Mouse (Mus musculus) midbrain, postnatal 0 days (tissue): ENCODE results near the gene G3bp2. TPM values are rescaled to one million over a fixed set of nuclear protein-coding genes. Genes with fewer than 3 reads are reported as not detected.

Experiments
- ATAC-seq: fragments of 200-750 bp; cut with Nextera tagmentation; 2 replicates; pipeline ENCODE4 v1.8.0; 2017; ENCODE audit warnings: moderate number of reproducible peaks, mild to moderate bottlenecking, moderate TSS enrichment, moderate library complexity; ENCODE audit not compliant: low FRiP score
- DNase-seq: peaks from one replicate; pipeline ENCODE4 v3.0.0-alpha.2; 2015; ENCODE audit warnings: low spot score
- H3K27ac ChIP-seq: fragments of 300-500 bp; sonication (generic); 2 replicates; pipeline ENCODE4 v1.5.1; 2014; ENCODE audit warnings: low read depth, mild to moderate bottlenecking, low read length, mixed read lengths
- H3K27me3 ChIP-seq: fragments of 300-500 bp; sonication (generic); 2 replicates; pipeline ENCODE4 v1.6.1; 2014; ENCODE audit warnings: low read length, control low read depth, mixed read lengths; ENCODE audit not compliant: insufficient read depth
- H3K36me3 ChIP-seq: fragments of 300-500 bp; sonication (generic); 2 replicates; pipeline ENCODE4 v1.6.1; 2014; ENCODE audit warnings: low read length, control low read depth, mixed read lengths; ENCODE audit not compliant: insufficient read depth
- H3K4me1 ChIP-seq: fragments of 300-500 bp; sonication (generic); 2 replicates; pipeline ENCODE4 v1.6.1; 2014; ENCODE audit warnings: mild to moderate bottlenecking, control low read depth, antibody characterized with exemption, low read length, mixed read lengths; ENCODE audit not compliant: insufficient read depth
- H3K4me2 ChIP-seq: fragments of 300-500 bp; sonication (generic); 2 replicates; pipeline ENCODE4 v1.6.1; 2014; ENCODE audit warnings: low read depth, mild to moderate bottlenecking, low read length, mixed read lengths; ENCODE audit not compliant: poor library complexity, severe bottlenecking
- H3K4me3 ChIP-seq: fragments of 300-500 bp; sonication (generic); 2 replicates; pipeline ENCODE4 v1.5.1; 2014; ENCODE audit warnings: low read depth, mild to moderate bottlenecking, low read length, moderate library complexity
- H3K9ac ChIP-seq: fragments of 300-500 bp; sonication (generic); replicated peaks from 2 replicates; pipeline ENCODE4 v1.6.1; 2014; ENCODE audit warnings: mild to moderate bottlenecking, low read length, moderate library complexity, mixed read lengths; ENCODE audit not compliant: poor library complexity, severe bottlenecking
- H3K9me3 ChIP-seq: fragments of 300-500 bp; sonication (generic); 2 replicates; pipeline ENCODE4 v1.6.1; 2016; ENCODE audit warnings: low read length, control low read depth
- CTCF ChIP-seq: IDR thresholded peaks from 2 replicates; pipeline ENCODE4 v1.5.1; 2016; ENCODE audit warnings: antibody characterized with exemption, mild to moderate bottlenecking
- WGBS: fragments of 180-500 bp; shearing (Covaris S2); extraction: QIAGEN DNeasy Blood & Tissue Kit; methylation state at CpG from one replicate; pipeline ENCODE4 v1.1.7; 2014; 5-methylcytosine and 5-hydroxymethylcytosine counted together
- polyA plus RNA-seq: library from polyadenylated mRNA; unstranded; fragments of >200 nt; fragmentation: Nextera tagmentation; extraction: Ambion mirVana; gene quantifications from 2 replicates; pipeline ENCODE4 v1.2.1, GENCODE M21; 2015
- total RNA-seq: library from RNA; depleted of rRNA; stranded (reverse); fragments of >200 nt; gene quantifications from 2 replicates; pipeline ENCODE4 v1.2.3, GENCODE M21; 2014

The G3bp2 gene
- total and polyA plus RNA-seq, 2 experiments from 2014 or later, result 167 to 303 TPM

DNA sequence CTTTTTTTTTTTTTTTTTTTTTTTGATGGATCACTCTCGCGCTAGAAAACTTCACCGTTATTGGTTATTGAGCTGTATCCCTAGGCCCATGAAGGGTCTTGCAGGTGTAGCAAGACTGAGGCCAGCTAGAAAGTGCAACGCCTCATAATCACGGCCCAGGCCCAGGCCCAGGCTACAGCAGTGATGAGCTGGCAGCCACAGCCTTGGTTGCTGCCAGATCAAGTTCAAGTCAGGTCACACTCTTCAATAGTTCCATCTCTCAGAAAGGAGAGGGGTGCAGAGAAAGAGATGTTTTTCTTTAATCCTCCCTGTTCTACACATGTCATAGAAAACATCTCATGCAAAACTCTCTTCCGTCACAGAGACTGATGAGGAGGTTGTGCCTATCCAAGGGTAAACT lies 13.3 kb upstream of the G3bp2 start:
- no peak overlapping the region for H3K27ac ChIP-seq

DNA sequence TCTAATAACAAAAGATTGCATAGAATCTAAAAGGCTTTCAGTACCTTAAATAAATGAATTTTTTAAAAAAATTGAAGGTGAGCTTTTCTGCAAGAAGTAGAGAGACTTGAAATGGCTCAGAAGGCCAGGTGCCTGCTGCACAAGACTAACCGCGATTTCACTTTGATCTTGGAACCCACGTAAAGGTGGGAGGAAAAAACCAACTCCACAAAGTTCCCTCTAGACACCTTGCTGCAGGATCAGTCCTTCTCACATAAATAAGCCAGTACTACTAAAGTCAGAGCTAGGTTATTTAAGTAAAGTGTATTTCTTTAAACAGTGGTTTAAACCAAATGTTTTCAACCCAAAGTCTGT lies 10.5 kb upstream of the G3bp2 start:
- DNase-seq (no peak), ATAC-seq (no peak)
- WGBS, result 67% methylated on average over 3 of the region's 3 CpGs
- Histone ChIP-seq H3K36me3 (no peaks in the 10 kb centered on the region), H3K27me3 (no peaks in the 10 kb centered on the region), H3K9ac (no peak overlapping the region), H3K4me1 (0 out of 2 replicates have a peak, but pooled peaks cover 6% of the 10 kb centered on the region), H3K9me3 (no peaks in the 10 kb centered on the region), H3K4me3 (no peak overlapping the region), H3K27ac (no peak overlapping the region), H3K4me2 (no peak overlapping the region)
- TF ChIP-seq CTCF, result no peak

More for the DNA sequence above, 13.3 kb upstream of the G3bp2 start:
- Histone ChIP-seq H3K4me3 (no peak overlapping the region), H3K9me3 (no peaks in the 10 kb centered on the region), H3K9ac (no peak overlapping the region), H3K36me3 (no peaks in the 10 kb centered on the region), H3K27me3 (no peaks in the 10 kb centered on the region), H3K4me1 (0 out of 2 replicates have a peak, but pooled peaks cover 6% of the 10 kb centered on the region), H3K4me2 (no peak overlapping the region)
- DNase-seq (no peak), ATAC-seq (no peak)
- WGBS, result 88% methylated on average over 6 of the region's 6 CpGs
- no peak for TF ChIP-seq CTCF

DNA sequence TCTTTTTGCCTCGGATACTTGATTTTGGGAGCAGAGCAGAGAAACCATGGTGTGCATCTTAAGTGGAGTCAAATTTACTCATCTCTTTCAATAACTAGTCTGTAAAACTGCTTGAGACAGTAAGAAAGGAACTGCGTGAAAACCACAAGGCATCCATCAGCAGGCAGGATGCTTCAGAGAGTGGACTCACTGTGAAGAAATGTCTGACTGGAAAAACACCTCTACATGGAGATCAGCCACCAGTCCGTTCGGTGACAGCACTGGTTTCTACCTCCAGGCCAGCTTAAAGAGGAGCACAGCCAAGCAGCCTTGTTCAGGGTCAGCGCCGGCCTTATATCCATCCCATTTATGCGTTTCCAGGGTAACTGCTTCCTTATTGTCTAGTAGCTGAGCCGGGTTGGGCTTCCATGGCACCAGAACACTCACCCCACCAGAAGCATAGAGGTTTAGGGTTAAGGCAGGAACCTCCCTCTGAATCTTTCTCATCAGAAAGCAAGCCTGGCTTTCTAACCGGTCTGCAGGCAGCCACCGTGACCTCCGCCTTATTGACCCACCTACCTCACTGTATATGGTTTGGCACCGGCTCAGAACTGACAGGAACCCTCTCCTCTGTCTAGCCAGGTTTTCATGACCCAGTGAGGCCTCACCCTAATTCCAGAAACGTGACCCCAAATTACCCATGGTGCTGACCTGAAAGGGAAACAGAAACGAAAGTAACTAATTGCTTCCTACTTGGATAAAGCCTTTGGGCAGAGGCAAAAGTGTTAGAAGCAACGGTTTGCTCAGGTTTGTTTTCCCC lies 9.9 kb upstream of the G3bp2 start:
- 35% methylated on average over 15 of the region's 15 CpGs for WGBS
- Histone ChIP-seq H3K27me3 (no peaks in the 10 kb centered on the region), H3K9me3 (no peaks in the 10 kb centered on the region), H3K36me3 (no peaks in the 10 kb centered on the region), H3K4me2 (no peak overlapping the region), H3K27ac (no peak overlapping the region), H3K9ac (no peak overlapping the region), H3K4me1 (0 out of 2 replicates have a peak, but pooled peaks cover 6% of the 10 kb centered on the region), H3K4me3 (no peak overlapping the region)
- no peak for DNase-seq
- TF ChIP-seq CTCF, result no peak
- ATAC-seq, result no peak

DNA sequence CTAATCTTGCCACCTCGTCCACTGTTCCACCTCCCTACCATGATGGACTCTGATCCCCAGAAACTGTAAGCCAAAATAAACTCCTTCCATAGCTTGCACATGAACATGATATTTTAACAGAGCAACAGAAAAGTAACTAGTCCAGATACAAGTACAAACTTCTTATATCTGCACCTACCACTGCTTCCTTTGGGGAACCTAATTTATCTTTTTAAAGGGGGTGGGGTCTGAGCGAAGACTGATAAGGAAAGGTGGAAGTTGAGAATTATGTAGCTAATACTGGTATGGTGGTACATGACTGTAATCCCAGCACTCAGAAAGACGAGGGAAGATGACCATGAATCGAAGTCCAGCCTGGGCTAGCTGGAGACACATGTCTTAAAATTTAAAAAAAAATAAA lies 4.0 kb upstream of the G3bp2 start:
- Histone ChIP-seq H3K9me3 (no peaks in the 10 kb centered on the region), H3K9ac (no peak overlapping the region), H3K4me3 (no peak overlapping the region), H3K36me3 (no peaks in the 10 kb centered on the region), H3K27ac (no peak overlapping the region), H3K27me3 (no peaks in the 10 kb centered on the region), H3K4me2 (no peak overlapping the region), H3K4me1 (no peaks in the 10 kb centered on the region)
- no peak for TF ChIP-seq CTCF
- DNase-seq (no peak), ATAC-seq (no peak)
- 91% methylated on average over 4 of the region's 4 CpGs for WGBS

DNA sequence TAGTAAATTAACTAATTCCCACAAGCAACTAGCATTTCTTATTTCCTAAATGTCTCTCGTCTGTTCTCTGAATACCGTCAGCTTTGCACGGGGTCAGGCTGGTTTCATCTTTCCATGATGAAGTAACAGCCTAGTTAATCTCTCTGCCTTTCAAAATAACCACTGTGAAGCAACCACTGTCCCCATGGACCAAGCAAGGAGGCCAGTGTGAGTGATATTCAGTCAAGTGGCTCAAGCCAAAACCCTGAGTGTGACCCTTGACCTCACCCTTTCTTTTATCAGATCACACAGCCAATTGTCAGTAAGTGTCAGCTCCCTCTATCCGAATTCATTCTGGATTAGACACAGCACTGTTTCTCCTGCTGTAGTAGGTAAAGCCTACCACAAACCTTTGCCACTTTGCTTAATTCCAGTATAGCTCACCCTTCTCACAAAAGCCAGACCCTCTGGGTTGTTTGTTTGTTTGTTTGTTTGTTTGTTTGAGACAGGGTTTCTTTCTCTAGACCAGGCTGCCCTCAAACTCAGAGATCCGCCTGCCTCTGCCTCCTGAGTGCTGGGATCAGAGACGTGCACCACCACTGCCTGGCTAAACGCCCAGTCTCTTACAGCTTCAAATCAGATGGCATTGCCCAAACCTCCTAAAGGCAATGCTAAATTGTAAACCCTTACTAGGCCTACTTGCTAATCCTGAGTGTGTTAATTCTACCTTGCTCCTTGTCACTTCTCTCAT lies 2.5 kb upstream of the G3bp2 start:
- no peaks in the 10 kb centered on the region for H3K9me3 ChIP-seq
- peaks cover 9% of the 10 kb centered on the region for H3K4me1 ChIP-seq
- ATAC-seq (no peak), DNase-seq (no peak)
- H3K27me3 ChIP-seq, result no peaks in the 10 kb centered on the region
- no peak overlapping the region for H3K4me2 ChIP-seq
- no peak overlapping the region for H3K27ac ChIP-seq
- TF ChIP-seq CTCF, result no peak
- no peak overlapping the region for H3K9ac ChIP-seq
- H3K4me3 ChIP-seq, result no peak overlapping the region
- 81% methylated on average over 7 of the region's 7 CpGs for WGBS
- no peaks in the 10 kb centered on the region for H3K36me3 ChIP-seq

DNA sequence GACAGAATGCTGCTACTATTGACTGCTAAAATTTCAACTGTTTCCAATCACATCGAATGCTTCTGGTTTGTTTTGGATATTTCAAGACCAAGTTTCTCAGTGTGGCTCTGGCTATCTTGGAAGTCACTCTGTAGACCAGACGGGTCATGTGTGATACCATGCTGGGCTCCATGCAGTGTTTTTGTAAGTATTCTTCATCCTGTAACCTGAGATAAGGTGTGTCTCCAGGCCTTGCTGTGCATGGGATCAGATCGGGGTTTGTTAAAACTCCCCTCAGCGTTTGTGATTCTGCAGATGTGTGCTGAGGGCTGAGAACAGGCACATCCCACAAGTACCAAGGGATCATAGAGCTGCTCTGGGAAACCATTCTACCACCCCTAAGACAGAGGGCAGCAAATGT lies 1.7 kb upstream of the G3bp2 start:
- Histone ChIP-seq H3K36me3 (no peaks in the 10 kb centered on the region), H3K4me2 (no peak overlapping the region), H3K27me3 (no peaks in the 10 kb centered on the region), H3K9me3 (no peaks in the 10 kb centered on the region), H3K9ac (no peak overlapping the region), H3K4me3 (no peak overlapping the region), H3K27ac (no peak overlapping the region), H3K4me1 (peaks cover 9% of the 10 kb centered on the region)
- no peak for TF ChIP-seq CTCF
- 76% methylated on average over 4 of the region's 4 CpGs for WGBS
- ATAC-seq, result no peak
- no peak for DNase-seq
